Mouse (Mus musculus) CH12.LX (cell line): ENCODE data around the gene Lypd6.

Experiments used
- CHD1 ChIP-seq: IDR thresholded peaks from 2 replicates; pipeline ENCODE4 v1.6.1; 2012; ENCODE audit warnings: low read depth, low read length, improper control_type of control experiment, inconsistent platforms
- CHD2 ChIP-seq: IDR thresholded peaks from 2 replicates; pipeline ENCODE4 v1.6.1; 2011; ENCODE audit warnings: low read length, improper control_type of control experiment
- CTCF ChIP-seq, 2 experiments: IDR thresholded peaks in 1 of 2; conservative IDR thresholded peaks in 1 of 2; 2 replicates each; pipeline ENCODE4 v1.5.1; 2011 to 2012; ENCODE audit warnings: low read depth in 2 of 2, low read length in 2 of 2, improper control_type of control experiment in 1 of 2, inconsistent platforms in 1 of 2, mild to moderate bottlenecking in 1 of 2, moderate library complexity in 1 of 2
- GABPA ChIP-seq: IDR thresholded peaks from 2 replicates; pipeline ENCODE4 v1.6.1; 2012; ENCODE audit warnings: low read depth, low read length, improper control_type of control experiment, inconsistent platforms; ENCODE audit not compliant: insufficient replicate concordance
- KAT2A ChIP-seq: IDR thresholded peaks from 2 replicates; pipeline ENCODE4 v1.6.1; 2012; ENCODE audit warnings: low read length, improper control_type of control experiment, inconsistent platforms; ENCODE audit not compliant: insufficient replicate concordance
- MEF2A ChIP-seq: IDR thresholded peaks from 2 replicates; pipeline ENCODE4 v1.6.1; 2014; ENCODE audit warnings: low read depth, mild to moderate bottlenecking, inconsistent platforms, low read length, improper control_type of control experiment, borderline replicate concordance
- MXI1 ChIP-seq: IDR thresholded peaks from 2 replicates; pipeline ENCODE4 v1.6.1; 2011; ENCODE audit warnings: mild to moderate bottlenecking, low read depth, low read length, improper control_type of control experiment
- POLR2A ChIP-seq: IDR thresholded peaks from 2 replicates; pipeline ENCODE4 v1.6.1; 2011; ENCODE audit warnings: low read depth, mild to moderate bottlenecking, improper control_type of control experiment, low read length
- TBP ChIP-seq: conservative IDR thresholded peaks from 2 replicates; pipeline ENCODE4 v1.6.1; 2011; ENCODE audit warnings: low read depth, low read length, improper control_type of control experiment
- TCF12 ChIP-seq: IDR thresholded peaks from 2 replicates; pipeline ENCODE4 v1.6.1; 2014; ENCODE audit warnings: low read depth, mild to moderate bottlenecking, inconsistent platforms, low read length, improper control_type of control experiment
- UBTF ChIP-seq: IDR thresholded peaks from 2 replicates; pipeline ENCODE4 v1.6.1; 2012; ENCODE audit warnings: low read depth, mild to moderate bottlenecking, inconsistent platforms, low read length, improper control_type of control experiment, moderate library complexity

- no peak for TF ChIP-seq TCF12
- TF ChIP-seq CTCF (conservative IDR thresholded peaks at IDR 0.05 in 1 of 2, IDR thresholded peaks at IDR 0.05 in 1 of 2; ENCODE audit: low read depth in 2 of 2, low read length in 2 of 2): no peak
- TF ChIP-seq MEF2A: no peak
- no peak for TF ChIP-seq POLR2A
- TF ChIP-seq CHD2: no peak
- TF ChIP-seq UBTF: no peak
- no peak for TF ChIP-seq MXI1
- no peak for TF ChIP-seq GABPA
- no peak for TF ChIP-seq KAT2A
- TF ChIP-seq CHD1: no peak
- no peak for TF ChIP-seq TBP
These were observed 89.8 kb downstream of the Lypd6 start for GRCm38 (mm10) chr2:50156009-50156408.
